Mouse (Mus musculus): ENCODE measurements around the gene Vmn2r104.

The Vmn2r104 gene

GRCm38 (mm10) chr17:20048236-20048635 is at the start of gene Vmn2r104:
TSS of gene Vmn2r104 (minus strand) at chr17:20048336.
- DNase-seq (ENCODE audit: low spot score in 2 of 2), result no peak

GRCm38 (mm10) chr17:20074090-20074489 is 26.0 kb upstream of the Vmn2r104 start:
- DNase-seq (ENCODE audit: low spot score in 2 of 2), result no peak

GRCm38 (mm10) chr17:20071656-20072396 is 23.7 kb upstream of the Vmn2r104 start:
- no peak for DNase-seq (ENCODE audit: low spot score in 2 of 2)
